Mouse (Mus musculus): ENCODE data around the gene Srrd. TPM values are rescaled to one million over a fixed set of nuclear protein-coding genes. Genes with fewer than 3 reads are reported as not detected.
A peak's percentile ranks its signal among the peaks of the same experiment; 100 is the strongest.

The Srrd gene
- polyA plus RNA-seq, 1 experiment from 2014 or later, result 9.4 TPM

DNA sequence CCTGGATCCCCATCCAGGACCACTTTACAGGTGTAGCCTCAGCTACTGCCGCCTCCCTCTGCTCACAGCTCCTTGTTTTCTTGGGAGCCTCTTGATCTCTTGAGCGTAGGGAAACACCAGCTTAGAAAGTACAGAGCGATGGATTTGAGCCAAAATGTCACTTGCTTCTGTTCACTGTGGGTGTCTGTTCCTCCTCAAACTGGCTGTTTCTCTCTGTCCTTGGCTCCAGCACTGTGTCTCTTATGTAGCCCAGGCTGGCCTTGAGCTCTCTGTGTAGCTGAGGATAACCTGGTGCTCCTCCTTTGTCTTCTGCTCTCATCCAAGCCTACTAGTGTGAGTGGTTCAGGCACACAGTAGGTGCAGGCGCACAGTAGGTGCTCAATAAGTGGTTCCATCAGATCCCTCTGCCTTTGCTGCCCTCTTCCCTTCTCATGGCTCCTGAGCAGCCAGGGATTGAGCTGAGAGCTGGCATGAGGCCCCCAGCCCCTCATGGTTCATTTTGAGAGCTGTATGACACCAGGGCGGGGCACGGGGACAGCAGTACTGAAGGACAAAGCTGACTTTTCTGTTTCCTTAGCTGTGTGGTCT is 42.0 kb downstream of the Srrd start:
- H3K9ac ChIP-seq (replicated peaks), result no peak overlapping the region
- no peak overlapping the region for H3K4me3 ChIP-seq (ENCODE audit: low read depth, low read length)
- ATAC-seq (no peak), DNase-seq (no peak)
- no peaks in the 10 kb centered on the region for H3K27me3 ChIP-seq (ENCODE audit: insufficient read depth, low read length)
- no peak overlapping the region for H3K4me2 ChIP-seq (ENCODE audit: low read depth, low read length)
- peaks cover 5% of the 10 kb centered on the region for H3K36me3 ChIP-seq (replicated peaks; ENCODE audit: insufficient read depth, low read length)
- peaks cover 62% of the 10 kb centered on the region for H3K4me1 ChIP-seq (ENCODE audit: insufficient read depth)
- TF ChIP-seq EP300 (IDR thresholded peaks at IDR 0.05; ENCODE audit: low read depth) (no peak), CTCF (IDR thresholded peaks at IDR 0.05; ENCODE audit: low read depth) (no peak)
- no peak overlapping the region for H3K27ac ChIP-seq (ENCODE audit: low read depth)
- 81% methylated on average over 6 of the region's 6 CpGs for WGBS (ENCODE audit: insufficient replicate concordance)
- H3K9me3 ChIP-seq (ENCODE audit: low read length), result no peaks in the 10 kb centered on the region

DNA sequence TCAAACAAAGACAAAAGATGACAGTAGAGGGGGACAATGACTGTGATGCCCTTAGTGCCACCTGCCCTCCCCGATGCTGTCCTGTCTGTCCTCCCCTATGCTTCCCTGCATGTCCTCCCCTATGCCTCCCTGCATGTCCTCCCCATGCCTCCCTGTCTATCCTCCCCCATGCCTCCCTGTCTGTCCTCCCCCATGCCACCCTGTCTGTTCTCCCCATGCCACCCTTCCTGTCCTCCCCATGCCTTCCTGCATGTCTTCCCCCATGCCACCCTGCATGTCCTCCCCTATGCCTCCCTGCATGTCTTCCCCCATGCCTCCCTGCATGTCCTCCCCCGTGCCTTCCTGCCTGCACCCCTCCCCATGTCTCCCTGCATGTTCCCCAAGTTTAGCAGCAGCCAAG is 42.7 kb downstream of the Srrd start:
- DNase-seq (peak; percentile 13), ATAC-seq (no peak)
- H3K4me2 ChIP-seq (ENCODE audit: low read depth, low read length), result no peak overlapping the region
- TF ChIP-seq CTCF (IDR thresholded peaks at IDR 0.05; ENCODE audit: low read depth) (no peak), EP300 (IDR thresholded peaks at IDR 0.05; ENCODE audit: low read depth) (no peak)
- H3K36me3 ChIP-seq (replicated peaks; ENCODE audit: insufficient read depth, low read length), result no peaks in the 10 kb centered on the region; the same call in none of the 2 replicates
- 74% methylated on average over 2 of the region's 2 CpGs for WGBS (ENCODE audit: insufficient replicate concordance)
- H3K4me3 ChIP-seq (ENCODE audit: low read depth, low read length), result no peak overlapping the region
- H3K9me3 ChIP-seq (ENCODE audit: low read length), result no peaks in the 10 kb centered on the region
- H3K9ac ChIP-seq (replicated peaks), result no peak overlapping the region
- H3K27me3 ChIP-seq (ENCODE audit: insufficient read depth, low read length), result no peaks in the 10 kb centered on the region
- H3K27ac ChIP-seq (ENCODE audit: low read depth), result peak overlapping the region; percentile 11; the same call in 1 of the 2 replicates
- H3K4me1 ChIP-seq (ENCODE audit: insufficient read depth), result peaks cover 69% of the 10 kb centered on the region

DNA sequence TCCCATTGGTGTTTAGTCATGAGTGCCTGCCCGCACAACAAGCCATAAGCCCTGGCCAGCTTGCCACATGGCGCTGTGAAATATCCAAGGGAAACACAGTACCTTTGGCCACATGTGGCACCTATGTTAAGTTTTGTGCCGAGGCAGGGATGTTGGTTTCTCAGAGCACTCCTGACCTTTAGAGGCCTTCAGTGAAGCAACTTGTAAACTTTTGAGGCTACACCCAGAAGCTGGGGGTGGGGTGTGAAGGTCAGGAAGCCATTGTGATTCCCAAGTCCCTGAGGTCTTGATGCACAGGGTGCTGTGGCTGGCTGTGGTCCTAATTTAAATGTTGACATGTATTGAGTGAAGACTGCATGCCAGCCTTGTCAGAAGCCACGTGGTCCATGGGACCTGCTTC is 43.4 kb downstream of the Srrd start:
- ATAC-seq (no peak), DNase-seq (no peak)
- no peaks in the 10 kb centered on the region for H3K9me3 ChIP-seq (ENCODE audit: low read length)
- 65% methylated on average over 4 of the region's 4 CpGs for WGBS (ENCODE audit: insufficient replicate concordance)
- H3K4me3 ChIP-seq (ENCODE audit: low read depth, low read length), result no peak overlapping the region
- no peaks in the 10 kb centered on the region for H3K27me3 ChIP-seq (ENCODE audit: insufficient read depth, low read length)
- TF ChIP-seq CTCF (IDR thresholded peaks at IDR 0.05; ENCODE audit: low read depth) (no peak), EP300 (IDR thresholded peaks at IDR 0.05; ENCODE audit: low read depth) (no peak)
- peaks cover 76% of the 10 kb centered on the region for H3K4me1 ChIP-seq (ENCODE audit: insufficient read depth)
- H3K4me2 ChIP-seq (ENCODE audit: low read depth, low read length), result no peak overlapping the region
- H3K27ac ChIP-seq (ENCODE audit: low read depth), result peak overlapping the region; percentile 71
- no peak overlapping the region for H3K9ac ChIP-seq (replicated peaks)
- H3K36me3 ChIP-seq (replicated peaks; ENCODE audit: insufficient read depth, low read length), result no peaks in the 10 kb centered on the region

DNA sequence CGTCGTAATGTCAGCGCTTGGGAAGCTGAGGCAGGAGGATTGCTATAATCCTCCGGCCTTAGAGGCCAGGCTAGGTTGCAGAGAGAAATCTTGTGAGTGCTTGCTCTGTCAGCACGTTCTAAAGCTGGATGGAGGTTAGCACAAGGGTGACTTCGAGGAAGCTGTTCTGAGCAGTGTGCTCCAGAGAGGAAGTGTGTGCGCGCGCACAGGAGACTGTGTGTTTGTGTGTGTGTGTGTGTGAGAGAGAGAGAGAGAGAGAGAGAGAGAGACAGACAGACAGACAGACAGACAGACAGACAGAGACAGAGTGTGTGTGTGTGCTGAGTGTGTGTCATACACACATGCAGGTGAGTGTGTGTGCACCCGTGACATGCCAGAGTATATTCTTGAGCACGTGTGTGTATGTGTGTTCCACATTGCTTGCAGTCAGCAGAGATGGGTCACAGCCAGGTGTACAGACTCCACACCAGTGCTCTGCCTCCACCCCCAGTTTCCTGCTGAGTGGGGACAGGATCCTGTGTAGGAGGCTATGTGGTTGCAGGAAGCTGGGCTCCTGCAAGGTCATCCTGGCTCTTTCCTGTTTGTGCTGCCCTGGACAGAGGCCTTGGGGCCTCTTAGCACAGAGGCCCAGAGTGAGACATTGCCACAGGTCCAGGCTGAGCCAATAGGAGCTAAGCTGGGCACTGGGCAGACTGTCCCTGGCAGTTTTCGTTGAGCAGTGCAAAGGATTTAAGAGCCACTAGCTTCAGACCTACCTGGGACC is 44.4 kb downstream of the Srrd start:
- ATAC-seq, result peak; percentile 60

DNA sequence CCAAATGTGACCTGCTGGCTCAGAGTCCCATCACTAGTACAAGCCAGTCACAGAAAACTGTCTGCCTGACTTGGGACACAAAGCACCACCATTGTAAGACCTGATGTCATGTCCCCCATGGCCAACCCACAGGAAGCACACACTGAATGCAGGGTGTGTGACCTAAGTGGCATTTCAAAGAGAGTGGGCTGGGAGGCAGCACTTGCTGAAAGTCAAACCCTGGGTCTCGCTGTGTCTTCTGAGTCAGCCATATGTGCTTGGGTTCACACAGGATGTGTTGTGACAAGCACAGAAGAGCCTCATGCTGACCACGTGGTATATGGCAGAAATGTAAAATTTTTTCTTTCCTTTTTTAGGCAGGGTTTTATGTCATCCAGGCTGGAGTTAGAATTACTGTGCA is 45.6 kb downstream of the Srrd start:
- Histone ChIP-seq H3K9ac (replicated peaks) (no peak overlapping the region), H3K4me2 (ENCODE audit: low read depth, low read length) (peak overlapping the region; percentile 45), H3K36me3 (replicated peaks; ENCODE audit: insufficient read depth, low read length) (no peaks in the 10 kb centered on the region; the same call in 1 of the 2 replicates), H3K27me3 (ENCODE audit: insufficient read depth, low read length) (no peaks in the 10 kb centered on the region), H3K4me1 (ENCODE audit: insufficient read depth) (peaks cover 95% of the 10 kb centered on the region), H3K9me3 (ENCODE audit: low read length) (no peaks in the 10 kb centered on the region), H3K4me3 (ENCODE audit: low read depth, low read length) (no peak overlapping the region), H3K27ac (ENCODE audit: low read depth) (peak overlapping the region; percentile 71)
- WGBS (ENCODE audit: insufficient replicate concordance), result 35% methylated on average over 2 of the region's 2 CpGs
- DNase-seq (peak; percentile 19), ATAC-seq (peak; percentile 2; the same call in 1 of the 2 replicates)
- TF ChIP-seq EP300 (IDR thresholded peaks at IDR 0.05; ENCODE audit: low read depth) (no peak), CTCF (IDR thresholded peaks at IDR 0.05; ENCODE audit: low read depth) (no peak)

More for the DNA sequence above, 44.4 kb downstream of the Srrd start:
- TF ChIP-seq EP300 (IDR thresholded peaks at IDR 0.05; ENCODE audit: low read depth), result no peak
- no peak for TF ChIP-seq CTCF (IDR thresholded peaks at IDR 0.05; ENCODE audit: low read depth)
- peak; percentile 63 for DNase-seq
- Histone ChIP-seq H3K27ac (ENCODE audit: low read depth) (peak overlapping the region; percentile 71), H3K36me3 (replicated peaks; ENCODE audit: insufficient read depth, low read length) (no peaks in the 10 kb centered on the region), H3K4me2 (ENCODE audit: low read depth, low read length) (no peak overlapping the region), H3K4me1 (ENCODE audit: insufficient read depth) (peaks cover 86% of the 10 kb centered on the region), H3K9me3 (ENCODE audit: low read length) (no peaks in the 10 kb centered on the region), H3K9ac (replicated peaks) (0 out of 2 replicates have a peak overlapping the region, but pooled peaks have one; percentile 1), H3K4me3 (ENCODE audit: low read depth, low read length) (no peak overlapping the region), H3K27me3 (ENCODE audit: insufficient read depth, low read length) (no peaks in the 10 kb centered on the region)
- WGBS (ENCODE audit: insufficient replicate concordance), result 52% methylated on average over 12 of the region's 12 CpGs

DNA sequence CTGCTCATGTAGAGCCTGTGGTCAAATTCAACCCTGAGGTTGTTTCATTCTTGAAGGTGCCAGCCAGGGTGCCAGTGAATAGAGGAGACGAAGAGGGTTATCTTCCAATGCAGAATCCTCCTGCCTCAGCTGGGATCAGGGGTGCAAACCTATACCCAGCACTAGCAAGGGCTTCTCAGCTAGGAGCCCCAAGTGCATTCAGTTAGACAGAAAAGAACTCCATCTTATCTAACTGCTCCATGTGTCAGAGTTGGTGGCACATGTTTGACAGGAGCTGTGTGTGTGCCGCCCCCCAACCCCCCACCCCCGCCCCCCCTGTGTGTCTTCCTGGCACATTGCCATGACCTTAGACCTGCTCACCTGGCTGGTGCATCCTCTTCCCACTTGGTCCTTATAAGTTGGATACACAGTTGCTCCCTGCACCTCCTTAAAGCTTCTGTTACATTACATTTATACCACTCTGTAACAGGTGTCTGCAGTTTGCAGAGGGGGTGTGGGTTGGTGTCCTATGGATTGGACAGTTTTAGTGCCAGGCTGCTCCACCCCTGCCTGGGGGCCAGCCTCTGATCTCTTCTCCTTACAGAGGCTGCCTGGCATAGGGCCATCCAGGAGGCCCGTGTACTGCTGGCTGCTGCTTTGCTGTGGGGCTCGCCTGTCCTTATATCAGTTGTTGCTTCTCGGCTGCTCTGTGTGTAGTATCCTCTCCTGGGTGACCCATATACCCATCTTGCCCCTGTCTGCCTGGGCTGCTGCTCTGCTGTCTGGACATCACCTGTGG is 46.2 kb downstream of the Srrd start:
- peak overlapping the region; percentile 38; the same call in 1 of the 2 replicates for H3K9ac ChIP-seq (replicated peaks)
- H3K4me1 ChIP-seq (ENCODE audit: insufficient read depth), result peaks cover 95% of the 10 kb centered on the region
- DNase-seq, result peak; percentile 67
- 0 out of 2 replicates have a peak, but pooled peaks have one; percentile 25 for TF ChIP-seq EP300 (IDR thresholded peaks at IDR 0.05; ENCODE audit: low read depth)
- no peak for TF ChIP-seq CTCF (IDR thresholded peaks at IDR 0.05; ENCODE audit: low read depth)
- no peaks in the 10 kb centered on the region for H3K9me3 ChIP-seq (ENCODE audit: low read length)
- ATAC-seq, result peak; percentile 70
- H3K36me3 ChIP-seq (replicated peaks; ENCODE audit: insufficient read depth, low read length), result no peaks in the 10 kb centered on the region; the same call in 1 of the 2 replicates
- H3K4me2 ChIP-seq (ENCODE audit: low read depth, low read length), result peak overlapping the region; percentile 45
- H3K27ac ChIP-seq (ENCODE audit: low read depth), result peak overlapping the region; percentile 71
- no peaks in the 10 kb centered on the region for H3K27me3 ChIP-seq (ENCODE audit: insufficient read depth, low read length)
- no peak overlapping the region for H3K4me3 ChIP-seq (ENCODE audit: low read depth, low read length)
- WGBS (ENCODE audit: insufficient replicate concordance), result 41% methylated on average over 6 of the region's 6 CpGs

Measured in liver, postnatal 0 days (tissue).